Mouse (Mus musculus): ENCODE data around the gene Gnpat. TPM values are rescaled to one million over a fixed set of nuclear protein-coding genes. Genes with fewer than 3 reads are reported as not detected.

Gene Gnpat
- total and polyA plus RNA-seq, 2 experiments from 2014 or later: 114 to 117 TPM

DNA sequence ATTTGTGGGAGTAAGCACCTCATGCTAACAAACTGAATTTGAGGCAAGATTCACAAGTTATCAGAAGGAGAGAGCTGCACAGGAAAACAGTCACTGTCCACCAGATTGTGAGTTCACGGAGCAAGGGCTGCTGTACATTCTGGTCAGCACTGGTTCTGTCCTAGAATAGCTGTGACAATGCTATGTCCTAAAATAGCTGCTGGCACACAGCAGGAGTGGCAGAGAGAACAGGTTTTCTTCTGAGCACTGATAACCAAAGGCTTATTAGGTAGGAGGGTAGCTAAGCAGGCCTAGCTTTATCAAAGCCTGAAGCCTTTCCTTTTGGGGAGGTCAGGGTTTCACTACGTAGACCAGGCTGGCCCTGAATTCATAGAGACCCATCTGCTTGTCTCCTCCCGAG, 2.6 kb upstream of the Gnpat start:
- Histone ChIP-seq H3K27ac (ENCODE audit: low read depth) (peak overlapping the region; percentile 91), H3K9me3 (replicated peaks; ENCODE audit: control insufficient read depth, low read length) (peaks cover 6% of the 10 kb centered on the region), H3K4me2 (ENCODE audit: low read depth, low read length) (no peak overlapping the region), H3K9ac (replicated peaks; ENCODE audit: low read depth, low read length) (no peak overlapping the region), H3K27me3 (ENCODE audit: control insufficient read depth, insufficient read depth, low read length) (no peaks in the 10 kb centered on the region), H3K4me3 (ENCODE audit: low read depth, low read length) (no peak overlapping the region), H3K36me3 (replicated peaks; ENCODE audit: control insufficient read depth, insufficient read depth, low read length) (peaks cover 47% of the 10 kb centered on the region), H3K4me1 (ENCODE audit: control insufficient read depth, insufficient read depth) (peaks cover 24% of the 10 kb centered on the region)
- peak; percentile 76 for ATAC-seq (ENCODE audit: insufficient read depth, low read depth)
- TF ChIP-seq CTCF (IDR thresholded peaks at IDR 0.05; ENCODE audit: low read depth): no peak
- TF ChIP-seq EP300 (IDR thresholded peaks at IDR 0.05; ENCODE audit: low read depth): 0 out of 2 replicates have a peak, but pooled peaks have one; percentile 69
- DNase-seq (ENCODE audit: low spot score): peak; percentile 91
- 31% methylated on average over 3 of the region's 3 CpGs for WGBS

DNA sequence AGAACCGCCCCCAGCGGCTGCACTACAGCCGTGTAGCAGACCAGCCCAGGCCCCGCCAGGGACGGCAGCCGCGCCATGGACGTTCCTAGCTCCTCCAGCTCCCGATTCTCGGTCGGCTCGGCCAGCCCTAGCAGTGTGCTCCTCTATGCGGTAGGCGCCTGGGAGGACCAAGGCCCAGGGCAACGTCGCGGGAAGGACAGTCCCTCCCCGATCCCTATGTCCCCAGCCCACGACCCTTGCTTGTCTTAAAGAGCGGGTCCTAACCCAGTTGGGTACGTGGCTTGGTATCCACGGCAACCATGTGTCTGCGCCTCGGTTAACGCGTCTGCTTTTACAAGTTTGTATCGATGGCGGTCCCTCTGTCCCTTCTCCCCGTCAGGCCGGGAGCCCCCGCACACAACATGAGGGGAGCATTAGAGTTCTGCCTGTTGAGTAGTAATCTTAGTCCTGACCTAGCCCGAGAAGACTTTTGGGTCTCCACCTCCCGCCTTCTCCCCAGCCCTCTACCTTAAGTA, 387 bp downstream of the Gnpat start:
- peak overlapping the region; percentile 98 for H3K4me3 ChIP-seq (ENCODE audit: low read depth, low read length)
- H3K4me2 ChIP-seq (ENCODE audit: low read depth, low read length): peak overlapping the region; percentile 77
- H3K27me3 ChIP-seq (ENCODE audit: control insufficient read depth, insufficient read depth, low read length): no peaks in the 10 kb centered on the region
- peaks cover 17% of the 10 kb centered on the region for H3K36me3 ChIP-seq (replicated peaks; ENCODE audit: control insufficient read depth, insufficient read depth, low read length)
- H3K9me3 ChIP-seq (replicated peaks; ENCODE audit: control insufficient read depth, low read length): no peaks in the 10 kb centered on the region
- no peak for ATAC-seq (ENCODE audit: insufficient read depth, low read depth)
- peak overlapping the region; percentile 98 for H3K9ac ChIP-seq (replicated peaks; ENCODE audit: low read depth, low read length)
- under 1% methylated on average over 33 of the region's 33 CpGs for WGBS
- peaks cover 46% of the 10 kb centered on the region for H3K4me1 ChIP-seq (ENCODE audit: control insufficient read depth, insufficient read depth)
- H3K27ac ChIP-seq (ENCODE audit: low read depth): peak overlapping the region; percentile 98
- TF ChIP-seq CTCF (IDR thresholded peaks at IDR 0.05; ENCODE audit: low read depth) (no peak; the same call in 1 of the 2 replicates), EP300 (IDR thresholded peaks at IDR 0.05; ENCODE audit: low read depth) (no peak)
- peak; percentile 18 for DNase-seq (ENCODE audit: low spot score)

DNA sequence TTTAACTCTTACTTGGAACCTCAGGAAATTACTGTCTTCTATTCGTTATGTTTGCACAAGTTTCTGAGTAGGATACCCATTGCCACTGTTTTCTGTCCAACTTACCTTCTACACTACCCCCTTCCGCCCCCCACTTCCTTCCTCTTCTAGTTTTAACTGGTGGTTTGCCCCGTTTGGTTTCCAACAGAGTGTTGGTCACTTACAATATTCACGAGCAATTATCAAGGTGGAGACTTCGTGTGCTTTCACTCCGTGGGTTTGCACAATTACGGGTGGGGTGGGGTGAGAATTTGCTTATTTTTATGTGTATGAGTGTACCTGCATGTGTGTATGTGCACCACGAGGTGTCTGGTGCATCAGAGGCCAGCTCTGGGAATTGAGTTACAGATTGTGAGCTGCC, 896 bp downstream of the Gnpat start:
- H3K4me3 ChIP-seq (ENCODE audit: low read depth, low read length): peak overlapping the region; percentile 98
- WGBS: 13% methylated on average over 8 of the region's 8 CpGs
- H3K36me3 ChIP-seq (replicated peaks; ENCODE audit: control insufficient read depth, insufficient read depth, low read length): peaks cover 13% of the 10 kb centered on the region
- no peak for ATAC-seq (ENCODE audit: insufficient read depth, low read depth)
- peak overlapping the region; percentile 98 for H3K9ac ChIP-seq (replicated peaks; ENCODE audit: low read depth, low read length)
- peaks cover 44% of the 10 kb centered on the region for H3K4me1 ChIP-seq (ENCODE audit: control insufficient read depth, insufficient read depth)
- peak overlapping the region; percentile 77 for H3K4me2 ChIP-seq (ENCODE audit: low read depth, low read length)
- H3K27me3 ChIP-seq (ENCODE audit: control insufficient read depth, insufficient read depth, low read length): no peaks in the 10 kb centered on the region
- H3K27ac ChIP-seq (ENCODE audit: low read depth): peak overlapping the region; percentile 98
- H3K9me3 ChIP-seq (replicated peaks; ENCODE audit: control insufficient read depth, low read length): no peaks in the 10 kb centered on the region
- TF ChIP-seq EP300 (IDR thresholded peaks at IDR 0.05; ENCODE audit: low read depth): no peak
- no peak for TF ChIP-seq CTCF (IDR thresholded peaks at IDR 0.05; ENCODE audit: low read depth)
- DNase-seq (ENCODE audit: low spot score): no peak

DNA sequence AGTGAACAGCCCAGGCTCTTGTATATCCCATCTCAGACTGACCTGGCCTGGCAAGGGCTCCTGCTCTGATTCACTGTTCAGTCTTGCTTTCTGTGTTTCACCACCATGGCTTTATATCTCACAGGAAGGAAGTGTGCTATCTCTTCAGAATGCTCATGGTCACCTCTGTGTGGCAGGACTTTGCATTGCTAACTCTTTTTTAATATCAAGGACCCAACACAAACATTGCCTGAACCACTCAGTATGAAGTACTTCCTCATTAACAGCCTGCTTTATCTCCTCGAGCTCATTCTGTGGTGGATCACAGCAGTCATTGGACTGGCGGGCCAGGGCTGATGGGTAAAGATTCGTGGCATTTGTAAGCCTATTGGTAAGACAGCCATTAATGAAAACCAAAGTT, 3.8 kb downstream of the Gnpat start:
- Histone ChIP-seq H3K9ac (replicated peaks; ENCODE audit: low read depth, low read length) (no peak overlapping the region), H3K27me3 (ENCODE audit: control insufficient read depth, insufficient read depth, low read length) (no peaks in the 10 kb centered on the region), H3K36me3 (replicated peaks; ENCODE audit: control insufficient read depth, insufficient read depth, low read length) (peaks cover 11% of the 10 kb centered on the region), H3K9me3 (replicated peaks; ENCODE audit: control insufficient read depth, low read length) (no peaks in the 10 kb centered on the region), H3K4me1 (ENCODE audit: control insufficient read depth, insufficient read depth) (peaks cover 34% of the 10 kb centered on the region), H3K4me2 (ENCODE audit: low read depth, low read length) (no peak overlapping the region), H3K4me3 (ENCODE audit: low read depth, low read length) (no peak overlapping the region), H3K27ac (ENCODE audit: low read depth) (peak overlapping the region; percentile 26; the same call in 1 of the 2 replicates)
- WGBS: 27% methylated on average over 3 of the region's 3 CpGs
- TF ChIP-seq CTCF (IDR thresholded peaks at IDR 0.05; ENCODE audit: low read depth): no peak
- ATAC-seq (ENCODE audit: insufficient read depth, low read depth) (no peak), DNase-seq (ENCODE audit: low spot score) (peak; percentile 14)

DNA sequence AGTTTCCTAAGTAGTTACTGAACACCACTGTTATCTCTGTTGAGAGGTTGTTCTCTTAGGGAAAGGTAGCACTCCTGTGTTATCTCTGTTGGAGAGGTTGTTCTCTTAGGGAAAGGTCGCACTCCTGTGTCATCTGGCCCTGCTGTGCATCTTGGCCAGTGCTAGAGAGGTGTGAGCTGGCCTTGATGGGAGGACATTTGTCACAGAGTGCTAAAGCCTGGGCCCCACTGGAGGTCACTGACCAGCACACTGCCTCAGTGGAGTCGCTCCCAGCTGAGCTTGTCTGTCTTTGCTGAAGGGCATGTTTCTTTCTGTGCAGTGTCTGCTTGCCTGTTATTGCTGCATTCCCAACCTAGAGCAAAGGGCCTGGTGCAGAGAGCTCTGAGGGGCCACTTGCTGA, 4.3 kb downstream of the Gnpat start:
- Histone ChIP-seq H3K9ac (replicated peaks; ENCODE audit: low read depth, low read length) (no peak overlapping the region), H3K36me3 (replicated peaks; ENCODE audit: control insufficient read depth, insufficient read depth, low read length) (peaks cover 14% of the 10 kb centered on the region), H3K4me3 (ENCODE audit: low read depth, low read length) (no peak overlapping the region), H3K9me3 (replicated peaks; ENCODE audit: control insufficient read depth, low read length) (no peaks in the 10 kb centered on the region), H3K4me2 (ENCODE audit: low read depth, low read length) (no peak overlapping the region), H3K27me3 (ENCODE audit: control insufficient read depth, insufficient read depth, low read length) (no peaks in the 10 kb centered on the region), H3K27ac (ENCODE audit: low read depth) (peak overlapping the region; percentile 26; the same call in 1 of the 2 replicates), H3K4me1 (ENCODE audit: control insufficient read depth, insufficient read depth) (peaks cover 31% of the 10 kb centered on the region)
- TF ChIP-seq EP300 (IDR thresholded peaks at IDR 0.05; ENCODE audit: low read depth): no peak
- TF ChIP-seq CTCF (IDR thresholded peaks at IDR 0.05; ENCODE audit: low read depth): no peak
- DNase-seq (ENCODE audit: low spot score): no peak
- 26% methylated on average over 2 of the region's 2 CpGs for WGBS
- no peak for ATAC-seq (ENCODE audit: insufficient read depth, low read depth)

DNA sequence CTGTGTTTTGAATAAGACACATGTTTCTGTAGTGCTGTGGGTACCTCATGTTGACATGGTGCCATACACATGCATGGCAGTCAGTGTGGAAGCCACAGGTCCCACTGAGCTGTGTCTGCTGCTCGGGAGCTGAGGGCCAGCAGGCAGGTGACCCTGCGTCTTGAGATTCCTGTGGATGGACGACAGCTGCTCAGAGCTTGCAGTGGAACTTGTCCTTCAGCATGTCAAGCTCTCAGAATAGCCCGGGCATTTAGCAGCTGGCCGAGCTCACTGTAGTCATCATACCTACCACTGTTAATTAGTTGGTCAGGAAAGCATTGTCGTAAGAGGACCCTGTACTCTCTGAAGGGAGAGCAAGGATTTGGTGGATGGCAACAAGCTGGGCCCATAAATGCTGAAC, 6.9 kb downstream of the Gnpat start:
- no peak for TF ChIP-seq CTCF (IDR thresholded peaks at IDR 0.05; ENCODE audit: low read depth)
- TF ChIP-seq EP300 (IDR thresholded peaks at IDR 0.05; ENCODE audit: low read depth): no peak

More for the DNA sequence above, 6.9 kb downstream of the Gnpat start:
- peaks cover 36% of the 10 kb centered on the region for H3K4me1 ChIP-seq (ENCODE audit: control insufficient read depth, insufficient read depth)
- WGBS: 42% methylated on average over 6 of the region's 6 CpGs
- peaks cover 38% of the 10 kb centered on the region for H3K36me3 ChIP-seq (replicated peaks; ENCODE audit: control insufficient read depth, insufficient read depth, low read length)
- H3K27me3 ChIP-seq (ENCODE audit: control insufficient read depth, insufficient read depth, low read length): no peaks in the 10 kb centered on the region
- ATAC-seq (ENCODE audit: insufficient read depth, low read depth) (no peak), DNase-seq (ENCODE audit: low spot score) (no peak)
- no peaks in the 10 kb centered on the region for H3K9me3 ChIP-seq (replicated peaks; ENCODE audit: control insufficient read depth, low read length)
- no peak overlapping the region for H3K9ac ChIP-seq (replicated peaks; ENCODE audit: low read depth, low read length)
- no peak overlapping the region for H3K4me3 ChIP-seq (ENCODE audit: low read depth, low read length)
- 0 out of 2 replicates have a peak overlapping the region, but pooled peaks have one; percentile 20 for H3K27ac ChIP-seq (ENCODE audit: low read depth)
- no peak overlapping the region for H3K4me2 ChIP-seq (ENCODE audit: low read depth, low read length)
